Mouse (Mus musculus): ENCODE results near the gene Tmem92. TPM values are rescaled to one million over a fixed set of nuclear protein-coding genes. Genes with fewer than 3 reads are reported as not detected.
"Not testable (repeated sequence)": the region's sequence is repeated elsewhere in the genome, so short reads cannot be mapped to it uniquely, and the experiment has no call there.

Tmem92 gene
- polyA plus RNA-seq (2016; fragmentation: Nextera tagmentation; extraction: Ambion mirVana), result not detected in 2 replicates

DNA sequence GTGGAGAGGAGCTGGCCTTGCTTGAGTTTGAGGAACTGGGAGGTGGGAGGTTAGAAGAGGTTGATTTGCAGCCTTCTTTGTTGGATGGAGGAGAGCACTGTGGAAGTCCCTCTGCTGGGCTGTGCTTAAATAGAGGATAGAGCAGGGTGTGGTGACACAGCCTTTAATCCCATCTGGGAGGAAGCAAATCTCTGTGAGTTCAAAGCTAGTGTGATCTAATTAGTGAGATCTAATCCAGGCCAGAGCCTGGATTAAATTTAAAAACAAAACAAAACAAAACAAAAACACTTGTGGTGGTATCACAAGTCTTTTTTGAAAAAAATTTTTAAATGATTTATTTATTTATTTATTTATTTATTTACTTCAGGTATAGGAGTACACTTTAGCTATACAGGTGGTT lies at the start of gene Tmem92:
Gene Tmem92, minus strand, starts transcription at position 101 of the 400 bp plus-strand sequence.
- Histone ChIP-seq H3K4me2 (replicated peaks) (no peak within 1 kb of the TSS), H3K27ac (no peak within 1 kb of the TSS), H3K9me3 (replicated peaks) (no peaks in the 10 kb centered on the region), H3K4me3 (no peak within 1 kb of the TSS), H3K27me3 (no peaks in the 10 kb centered on the region), H3K36me3 (no peaks in the 10 kb centered on the region), H3K4me1 (no peaks in the 10 kb centered on the region), H3K9ac (no peak within 1 kb of the TSS)
- ATAC-seq (ENCODE audit: low FRiP score), result no peak

DNA sequence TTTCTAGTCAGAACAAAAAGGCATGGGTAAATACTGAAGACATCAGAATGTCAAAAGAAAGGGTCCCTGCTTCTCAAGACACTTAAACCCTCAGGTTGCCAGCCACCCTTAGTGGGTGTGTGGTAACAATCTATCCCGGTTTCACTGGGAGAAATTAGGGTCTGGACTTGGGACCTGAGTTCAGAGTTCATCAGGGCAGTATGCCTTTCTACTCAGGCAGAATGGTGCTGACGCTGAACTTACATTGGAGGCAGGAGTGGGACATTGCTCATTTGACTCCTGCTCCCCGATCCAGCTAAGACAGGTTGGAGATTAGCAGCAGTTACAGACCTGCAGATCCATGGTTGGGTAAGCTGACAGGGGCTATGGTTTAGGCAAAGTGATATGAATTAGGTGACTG lies 46.5 kb upstream of the Tmem92 start:
- no peak overlapping the region for H3K9ac ChIP-seq
- 78% methylated on average over 3 of the region's 3 CpGs for WGBS
- H3K27ac ChIP-seq, result no peak overlapping the region
- H3K4me1 ChIP-seq, result no peaks in the 10 kb centered on the region
- H3K9me3 ChIP-seq (replicated peaks), result no peaks in the 10 kb centered on the region
- H3K27me3 ChIP-seq, result no peaks in the 10 kb centered on the region
- ATAC-seq (ENCODE audit: low FRiP score), result no peak
- H3K4me3 ChIP-seq, result no peak overlapping the region
- H3K4me2 ChIP-seq (replicated peaks), result no peak overlapping the region
- no peaks in the 10 kb centered on the region for H3K36me3 ChIP-seq

DNA sequence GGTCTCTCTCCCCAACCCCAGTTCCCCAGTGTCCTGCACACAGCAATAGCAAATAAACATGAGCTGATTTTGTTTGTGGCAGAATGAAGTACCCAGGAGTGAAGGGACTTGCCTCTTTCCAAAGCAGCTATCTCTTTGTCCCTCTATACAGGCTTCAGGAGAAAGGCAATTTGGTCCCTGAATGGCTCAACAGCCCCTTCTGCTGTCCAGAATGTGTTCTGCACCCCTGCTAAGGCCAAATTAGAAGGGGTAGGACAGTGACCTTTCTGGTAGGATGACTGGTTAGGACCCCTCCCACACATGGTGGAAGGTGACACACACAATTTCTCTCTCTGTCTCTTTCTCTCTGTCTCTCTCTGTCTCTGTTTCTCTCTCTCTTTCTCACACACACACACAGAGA lies 36.9 kb upstream of the Tmem92 start:
- not testable (repeated sequence) for H3K4me1 ChIP-seq; H3K27me3 ChIP-seq; H3K4me3 ChIP-seq; H3K9ac ChIP-seq; ATAC-seq (ENCODE audit: low FRiP score); H3K27ac ChIP-seq; H3K9me3 ChIP-seq (replicated peaks); H3K4me2 ChIP-seq (replicated peaks); H3K36me3 ChIP-seq

DNA sequence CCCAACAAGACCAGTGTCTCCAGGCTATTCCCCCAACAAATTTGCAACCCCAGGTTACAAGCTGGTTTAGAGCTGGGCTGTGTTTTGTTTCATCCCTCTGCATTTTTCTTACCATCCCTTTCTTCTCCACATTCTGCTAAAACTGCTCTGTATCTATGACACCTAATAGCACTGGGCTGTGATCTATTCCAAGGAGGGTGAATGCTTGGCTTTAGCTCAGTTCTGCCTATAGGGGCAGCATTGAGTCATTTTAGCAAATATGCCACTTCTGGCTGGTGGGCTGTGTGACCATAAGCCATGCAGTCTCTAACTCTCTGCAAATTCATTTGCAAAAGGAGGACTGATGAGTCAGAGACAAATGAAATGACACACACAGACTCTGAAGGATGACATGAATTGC lies 36.4 kb upstream of the Tmem92 start:
- not testable (repeated sequence) for H3K4me3 ChIP-seq; H3K4me2 ChIP-seq (replicated peaks); H3K9ac ChIP-seq; H3K36me3 ChIP-seq; H3K9me3 ChIP-seq (replicated peaks); H3K27me3 ChIP-seq; ATAC-seq (ENCODE audit: low FRiP score); H3K27ac ChIP-seq; H3K4me1 ChIP-seq

DNA sequence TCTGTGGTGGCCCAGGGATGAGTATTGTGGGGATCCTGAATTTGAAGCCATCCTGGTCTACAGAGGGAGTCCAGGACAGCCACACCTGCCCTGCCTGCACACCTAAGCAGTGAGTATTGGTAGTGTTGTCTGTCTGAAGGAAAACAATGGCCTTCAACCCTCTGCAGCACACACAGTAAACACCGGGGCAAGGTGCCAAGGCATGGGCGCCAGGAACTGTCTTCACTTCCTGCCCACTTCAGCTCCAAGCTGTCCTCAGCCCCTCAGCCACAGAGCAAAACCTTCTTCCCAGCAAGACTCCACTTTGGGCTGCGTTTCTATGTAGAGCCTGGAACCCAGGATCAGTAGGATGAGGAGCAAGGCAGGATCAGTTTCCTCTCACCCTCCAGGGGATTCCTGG lies 29.0 kb upstream of the Tmem92 start:
- not testable (repeated sequence) for H3K27me3 ChIP-seq; H3K36me3 ChIP-seq; H3K9ac ChIP-seq; H3K4me3 ChIP-seq; ATAC-seq (ENCODE audit: low FRiP score); H3K4me2 ChIP-seq (replicated peaks); H3K9me3 ChIP-seq (replicated peaks); H3K4me1 ChIP-seq; H3K27ac ChIP-seq
- whole genome bisulfite sequencing, result 77% methylated on average over 2 of the region's 3 CpGs

DNA sequence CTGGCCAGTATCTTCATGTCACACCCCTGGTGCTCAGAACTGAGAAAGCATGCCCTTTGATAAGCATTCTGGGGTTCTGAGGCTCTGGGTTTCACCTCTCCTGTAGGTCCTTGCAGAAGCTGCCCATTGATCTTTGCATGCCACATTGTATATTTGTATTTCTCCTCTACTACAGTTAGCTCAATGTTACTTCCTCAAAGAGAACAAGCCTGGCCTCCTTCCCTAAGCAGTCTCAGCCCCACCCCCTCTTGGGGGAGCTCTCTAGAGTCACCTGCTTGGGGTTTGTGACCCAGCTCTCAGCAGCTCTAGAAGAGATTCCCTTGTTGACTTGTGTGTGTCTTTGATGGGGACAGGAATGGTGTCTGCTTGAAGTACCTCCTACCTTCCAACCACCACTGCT lies 9.2 kb upstream of the Tmem92 start:
- Histone ChIP-seq H3K4me1 (no peaks in the 10 kb centered on the region), H3K4me3 (no peak overlapping the region), H3K9me3 (replicated peaks) (no peaks in the 10 kb centered on the region), H3K27ac (no peak overlapping the region), H3K36me3 (no peaks in the 10 kb centered on the region), H3K27me3 (no peaks in the 10 kb centered on the region), H3K9ac (no peak overlapping the region), H3K4me2 (replicated peaks) (no peak overlapping the region)
- ATAC-seq (ENCODE audit: low FRiP score), result no peak

DNA sequence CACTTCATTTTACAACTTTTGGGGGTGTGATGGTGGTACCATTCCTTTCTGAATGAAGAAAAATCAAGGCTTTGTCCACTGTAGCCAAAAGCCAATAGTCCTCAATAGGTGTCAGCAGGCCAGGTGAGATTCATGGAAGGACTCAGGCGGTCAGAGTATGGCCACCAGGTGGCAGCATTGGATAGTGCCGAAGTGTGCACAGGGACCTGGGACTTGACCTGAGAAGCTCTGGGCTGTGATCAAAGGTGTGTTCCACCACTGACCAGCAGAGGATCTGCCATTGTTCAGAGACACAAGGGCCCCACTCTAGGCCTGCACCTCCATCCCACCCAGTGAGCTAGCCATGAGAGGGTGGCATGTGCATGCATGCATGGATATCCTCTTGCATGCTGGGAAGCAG lies 2.7 kb upstream of the Tmem92 start:
- Histone ChIP-seq H3K4me2 (replicated peaks) (no peak overlapping the region), H3K27me3 (no peaks in the 10 kb centered on the region), H3K36me3 (no peaks in the 10 kb centered on the region), H3K4me1 (no peaks in the 10 kb centered on the region), H3K27ac (no peak overlapping the region), H3K4me3 (no peak overlapping the region), H3K9me3 (replicated peaks) (no peaks in the 10 kb centered on the region), H3K9ac (no peak overlapping the region)
- no peak for ATAC-seq (ENCODE audit: low FRiP score)
- WGBS, result 9% methylated on average over 2 of the region's 2 CpGs

DNA sequence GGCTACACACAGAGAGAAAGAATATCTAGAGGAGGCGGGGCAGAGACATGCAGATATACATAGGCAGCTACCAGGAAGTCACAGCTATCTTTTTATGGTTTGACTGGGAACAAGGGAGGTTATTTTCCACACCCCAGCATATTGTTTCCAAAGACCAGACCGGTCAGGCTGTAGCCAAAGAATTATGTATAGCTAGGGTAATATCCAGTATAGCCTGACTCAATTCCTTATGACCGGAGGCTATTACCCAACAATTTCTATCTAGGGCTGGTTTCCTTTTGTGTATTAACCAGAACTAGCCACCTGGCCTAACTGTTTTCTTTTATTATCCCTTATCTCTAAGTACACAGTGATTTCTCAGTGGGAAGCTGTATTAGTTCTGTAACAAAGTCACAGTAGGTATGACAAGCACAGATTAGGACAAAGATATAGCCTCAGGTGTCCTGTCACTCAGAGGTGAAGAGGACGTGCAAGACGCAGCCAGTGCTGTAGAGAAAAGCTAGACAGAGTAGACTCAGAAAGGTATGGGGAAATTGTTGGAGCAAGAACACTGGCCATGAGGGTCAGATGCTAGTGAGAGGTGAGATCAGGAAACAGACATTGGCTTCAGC lies 7.5 kb downstream of the Tmem92 start:
- H3K4me3 ChIP-seq, result no peak overlapping the region
- no peak overlapping the region for H3K4me2 ChIP-seq (replicated peaks)
- 89% methylated on average over 5 of the region's 5 CpGs for WGBS
- H3K4me1 ChIP-seq, result no peaks in the 10 kb centered on the region
- H3K9ac ChIP-seq, result no peak overlapping the region
- H3K36me3 ChIP-seq, result no peaks in the 10 kb centered on the region
- no peaks in the 10 kb centered on the region for H3K27me3 ChIP-seq
- H3K27ac ChIP-seq, result no peak overlapping the region
- no peak for ATAC-seq (ENCODE audit: low FRiP score)
- H3K9me3 ChIP-seq (replicated peaks), result no peaks in the 10 kb centered on the region

DNA sequence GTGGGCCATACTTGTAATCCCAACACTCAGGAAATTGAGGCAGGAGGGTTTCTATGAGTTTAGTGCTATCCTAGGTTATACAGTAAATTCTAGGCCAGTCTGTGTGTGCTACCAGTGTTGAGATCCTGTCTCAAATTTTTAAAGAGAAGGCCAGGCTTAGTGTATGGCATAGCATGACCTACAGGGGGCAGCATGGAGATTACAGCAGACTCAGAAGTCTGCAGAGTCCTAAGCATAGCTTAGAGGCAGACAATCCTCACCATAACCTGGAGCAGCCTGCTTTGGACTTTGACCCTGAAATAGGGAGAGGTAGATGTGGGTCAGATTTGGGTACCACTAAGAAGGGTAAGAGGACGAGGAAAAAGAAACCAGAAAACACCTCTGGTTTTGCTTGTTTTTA lies 8.7 kb downstream of the Tmem92 start:
- no peaks in the 10 kb centered on the region for H3K9me3 ChIP-seq (replicated peaks)
- no peaks in the 10 kb centered on the region for H3K27me3 ChIP-seq
- H3K4me1 ChIP-seq, result no peaks in the 10 kb centered on the region
- WGBS, result 83% methylated on average over 1 of the region's 1 CpGs
- H3K27ac ChIP-seq, result no peak overlapping the region
- no peak for ATAC-seq (ENCODE audit: low FRiP score)
- H3K4me3 ChIP-seq, result no peak overlapping the region
- no peaks in the 10 kb centered on the region for H3K36me3 ChIP-seq
- no peak overlapping the region for H3K4me2 ChIP-seq (replicated peaks)
- H3K9ac ChIP-seq, result no peak overlapping the region

DNA sequence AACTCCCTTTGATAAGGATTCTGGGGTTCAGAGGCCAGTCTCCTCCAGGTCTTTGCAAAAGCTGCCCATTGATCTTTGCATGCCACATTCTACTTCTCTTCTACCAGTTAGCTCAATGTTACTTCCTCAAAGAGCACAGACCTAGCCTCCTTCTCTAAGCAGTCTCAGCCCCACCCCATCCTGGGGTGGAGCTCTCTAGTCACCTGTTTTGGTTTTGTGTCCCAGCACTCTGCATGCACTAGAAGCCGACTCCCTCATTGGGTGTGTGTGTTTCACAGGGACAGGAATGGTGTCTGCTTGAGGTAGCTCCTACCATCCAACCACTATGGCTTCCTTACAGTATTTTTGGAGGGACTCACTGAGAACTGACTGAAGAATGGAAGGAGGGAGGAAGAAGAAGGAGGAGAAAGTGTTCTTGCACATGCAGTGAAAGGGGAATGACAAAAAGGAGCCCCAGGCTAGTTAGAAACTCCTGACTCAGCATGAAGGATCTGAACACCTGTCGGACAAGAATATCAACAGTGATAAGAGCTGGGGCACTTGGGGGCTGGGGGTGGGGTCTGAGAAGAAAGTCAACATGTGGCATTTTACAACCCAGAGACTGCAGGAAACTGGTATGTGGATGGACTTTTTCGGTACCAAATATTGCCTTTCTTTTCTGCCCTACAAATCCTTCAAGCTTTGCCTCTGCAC lies 10.0 kb downstream of the Tmem92 start:
- 82% methylated on average over 3 of the region's 3 CpGs for WGBS
- H3K4me3 ChIP-seq, result no peak overlapping the region

DNA sequence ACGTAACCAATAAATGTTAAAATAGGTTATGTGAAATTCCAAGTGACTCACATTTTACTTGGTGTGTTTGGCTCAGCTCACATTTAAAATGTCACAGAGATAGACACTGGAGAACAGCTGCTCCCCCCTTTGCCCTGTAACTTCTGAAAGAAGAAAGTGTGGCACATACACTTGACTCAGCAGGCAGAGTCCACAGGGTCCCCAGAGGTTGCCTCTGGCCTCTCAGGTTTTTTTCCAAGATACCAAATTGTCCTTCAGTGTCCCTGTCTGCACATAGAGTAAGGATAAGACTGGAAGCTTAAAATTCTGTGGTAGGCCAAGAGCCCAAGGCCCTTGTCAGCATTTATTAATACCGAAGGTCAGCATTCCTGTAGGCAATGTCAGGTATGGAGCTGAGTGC lies 15.3 kb downstream of the Tmem92 start:
- WGBS, result 89% methylated on average over 2 of the region's 2 CpGs
- Histone ChIP-seq H3K9me3 (replicated peaks) (no peaks in the 10 kb centered on the region), H3K4me1 (no peaks in the 10 kb centered on the region), H3K27ac (no peak overlapping the region), H3K4me3 (no peak overlapping the region), H3K9ac (no peak overlapping the region), H3K4me2 (replicated peaks) (no peak overlapping the region), H3K36me3 (no peaks in the 10 kb centered on the region), H3K27me3 (no peaks in the 10 kb centered on the region)
- ATAC-seq (ENCODE audit: low FRiP score), result no peak

More for the DNA sequence above, 10.0 kb downstream of the Tmem92 start:
- Histone ChIP-seq H3K9ac (no peak overlapping the region), H3K4me1 (no peaks in the 10 kb centered on the region), H3K4me2 (replicated peaks) (no peak overlapping the region), H3K27me3 (no peaks in the 10 kb centered on the region), H3K9me3 (replicated peaks) (no peaks in the 10 kb centered on the region), H3K27ac (no peak overlapping the region), H3K36me3 (no peaks in the 10 kb centered on the region)
- no peak for ATAC-seq (ENCODE audit: low FRiP score)

DNA sequence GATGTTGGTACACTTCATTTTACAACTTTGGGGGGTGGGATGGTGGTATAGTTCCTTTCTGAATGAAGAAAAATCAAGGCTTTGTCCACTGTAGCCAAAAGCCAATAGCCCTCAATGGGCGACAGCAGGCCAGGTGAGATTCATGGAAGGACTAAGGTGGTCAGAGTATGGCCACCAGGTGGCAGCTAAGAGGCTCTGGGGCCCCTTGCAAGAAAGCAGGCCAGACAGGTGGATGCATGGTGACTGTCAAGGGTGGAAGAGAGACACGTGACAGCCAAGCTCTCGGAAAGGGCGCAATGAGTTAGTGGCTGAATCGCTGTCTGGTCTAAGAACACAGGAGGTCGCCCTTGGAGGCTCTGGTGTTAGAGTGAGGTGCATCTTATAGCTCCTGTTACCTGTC lies 19.7 kb downstream of the Tmem92 start:
- no peaks in the 10 kb centered on the region for H3K27me3 ChIP-seq
- ATAC-seq (ENCODE audit: low FRiP score), result no peak

DNA sequence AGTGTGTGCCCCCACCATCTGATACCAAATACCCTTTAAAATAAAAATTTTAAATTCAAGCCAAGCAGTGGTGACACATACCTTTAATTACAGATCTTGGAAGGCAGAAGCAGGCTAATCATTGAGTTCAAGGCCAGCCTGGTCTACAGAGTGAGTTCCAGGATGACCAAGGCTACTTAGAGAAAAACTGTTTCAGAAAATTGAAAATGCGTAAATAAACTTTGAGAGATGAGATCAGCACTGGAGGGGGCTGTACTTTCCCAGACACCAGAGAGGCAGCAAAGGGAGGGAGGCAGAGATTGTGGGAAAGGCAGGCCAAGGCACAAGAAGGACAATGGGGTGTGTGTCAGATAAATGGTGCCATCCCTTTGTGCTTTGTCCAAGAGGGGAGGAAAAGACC lies 20.2 kb downstream of the Tmem92 start:
- no peak for ATAC-seq (ENCODE audit: low FRiP score)
- 86% methylated on average over 1 of the region's 1 CpGs for WGBS
- Histone ChIP-seq H3K9ac (no peak overlapping the region), H3K27ac (no peak overlapping the region), H3K36me3 (no peaks in the 10 kb centered on the region), H3K27me3 (no peaks in the 10 kb centered on the region), H3K4me1 (no peaks in the 10 kb centered on the region), H3K4me2 (replicated peaks) (no peak overlapping the region), H3K9me3 (replicated peaks) (no peaks in the 10 kb centered on the region), H3K4me3 (no peak overlapping the region)

More for the DNA sequence above, 19.7 kb downstream of the Tmem92 start:
- H3K4me3 ChIP-seq, result no peak overlapping the region
- H3K9me3 ChIP-seq (replicated peaks), result no peaks in the 10 kb centered on the region
- no peaks in the 10 kb centered on the region for H3K4me1 ChIP-seq
- no peak overlapping the region for H3K4me2 ChIP-seq (replicated peaks)
- WGBS, result 37% methylated on average over 6 of the region's 6 CpGs
- H3K9ac ChIP-seq, result no peak overlapping the region
- H3K27ac ChIP-seq, result no peak overlapping the region
- H3K36me3 ChIP-seq, result no peaks in the 10 kb centered on the region

Data from hindbrain, embryonic 12.5 days (tissue).